Mouse (Mus musculus) heart, adult 9 months (tissue): Measurements from ENCODE around the gene Mageb5.
"Not testable (repeated sequence)": the region's sequence is repeated elsewhere in the genome, so short reads cannot be mapped to it uniquely, and the experiment has no call there.

Source experiments
- DNase-seq, 2 experiments: peaks; one replicate each; pipeline ENCODE4 v3.0.0; 2022; ENCODE audit warnings: low spot score in 2 of 2

The Mageb5 gene

GRCm38 (mm10) chrX:91782918-91783317, at the start of gene Mageb5:
Mageb5 (minus strand) TSS chrX:91783018.
- DNase-seq, result not testable (repeated sequence)

GRCm38 (mm10) chrX:91759591-91760226, 23.1 kb downstream of the Mageb5 start:
- DNase-seq, result not testable (repeated sequence)
